Mouse (Mus musculus) liver, embryonic 12.5 days (tissue): ENCODE data around the gene Tvp23a. TPM values are rescaled to one million over a fixed set of nuclear protein-coding genes. Genes with fewer than 3 reads are reported as not detected.

Source experiments
- ATAC-seq: fragments of 200-750 bp; cut with Nextera tagmentation; 2 replicates; pipeline ENCODE4 v1.8.0; 2017; ENCODE audit warnings: moderate number of reproducible peaks, mild to moderate bottlenecking, moderate library complexity
- H3K27ac ChIP-seq: fragments of 300-500 bp; sonication (generic); 2 replicates; pipeline ENCODE4 v1.5.1; 2016; ENCODE audit warnings: mild to moderate bottlenecking
- H3K27me3 ChIP-seq: fragments of 300-500 bp; sonication (generic); replicated peaks from 2 replicates; pipeline ENCODE4 v1.6.1; 2016; ENCODE audit warnings: mild to moderate bottlenecking, moderate library complexity
- H3K36me3 ChIP-seq: fragments of 300-500 bp; sonication (generic); 2 replicates; pipeline ENCODE4 v1.6.1; 2016; ENCODE audit warnings: mild to moderate bottlenecking, moderate library complexity
- H3K4me1 ChIP-seq: fragments of 300-500 bp; sonication (generic); 2 replicates; pipeline ENCODE4 v1.6.1; 2016
- H3K4me2 ChIP-seq: fragments of 300-500 bp; sonication (generic); 2 replicates; pipeline ENCODE4 v1.6.1; 2016; ENCODE audit warnings: mild to moderate bottlenecking, moderate library complexity
- H3K4me3 ChIP-seq: fragments of 300-500 bp; sonication (generic); 2 replicates; pipeline ENCODE4 v1.5.1; 2016; ENCODE audit warnings: mild to moderate bottlenecking, moderate library complexity
- H3K9ac ChIP-seq: fragments of 300-500 bp; sonication (generic); 2 replicates; pipeline ENCODE4 v1.6.1; 2016; ENCODE audit warnings: mild to moderate bottlenecking, moderate library complexity
- H3K9me3 ChIP-seq: fragments of 300-500 bp; sonication (generic); replicated peaks from 2 replicates; pipeline ENCODE4 v1.6.1; 2016; ENCODE audit warnings: mild to moderate bottlenecking, moderate library complexity
- WGBS: fragments of 180-500 bp; shearing (Covaris S2); methylation state at CpG from one replicate; pipeline ENCODE4 v1.1.7; 2016; ENCODE audit not compliant: insufficient replicate concordance; 5-methylcytosine and 5-hydroxymethylcytosine counted together
- polyA plus RNA-seq: library from polyadenylated mRNA; unstranded; fragments of >200 nt; fragmentation: Nextera tagmentation; extraction: Ambion mirVana; gene quantifications from 2 replicates; pipeline ENCODE4 v1.2.1, GENCODE M21; 2016

The Tvp23a gene
- polyA plus RNA-seq, 1 experiment from 2014 or later = 1.7 TPM

DNA sequence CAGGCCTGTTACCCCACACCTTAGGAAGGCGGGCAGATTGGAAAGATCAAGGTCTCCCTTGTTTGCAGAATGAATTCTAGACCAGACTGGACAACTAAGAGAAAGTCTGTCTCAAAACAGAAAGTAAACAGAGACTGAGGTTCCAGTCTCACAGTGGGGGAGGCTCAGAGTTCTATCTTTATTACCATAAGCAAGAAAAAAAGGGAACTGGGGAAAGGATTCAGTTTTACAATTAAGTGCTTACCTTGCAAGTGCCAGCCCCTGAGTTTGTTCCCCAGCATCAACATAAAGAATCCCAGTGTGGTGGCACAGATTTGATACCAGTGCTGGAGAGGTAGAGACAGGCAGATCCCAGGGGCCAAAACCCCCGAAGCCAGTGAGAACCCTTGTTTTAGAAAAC, 28.8 kb upstream of the Tvp23a start:
- Histone ChIP-seq H3K27me3 (no peaks in the 10 kb centered on the region), H3K9ac (no peak overlapping the region), H3K4me1 (no peaks in the 10 kb centered on the region), H3K9me3 (no peaks in the 10 kb centered on the region), H3K4me3 (no peak overlapping the region), H3K4me2 (no peak overlapping the region), H3K27ac (no peak overlapping the region), H3K36me3 (no peaks in the 10 kb centered on the region)
- WGBS = 38% methylated on average over 2 of the region's 2 CpGs
- ATAC-seq = no peak

DNA sequence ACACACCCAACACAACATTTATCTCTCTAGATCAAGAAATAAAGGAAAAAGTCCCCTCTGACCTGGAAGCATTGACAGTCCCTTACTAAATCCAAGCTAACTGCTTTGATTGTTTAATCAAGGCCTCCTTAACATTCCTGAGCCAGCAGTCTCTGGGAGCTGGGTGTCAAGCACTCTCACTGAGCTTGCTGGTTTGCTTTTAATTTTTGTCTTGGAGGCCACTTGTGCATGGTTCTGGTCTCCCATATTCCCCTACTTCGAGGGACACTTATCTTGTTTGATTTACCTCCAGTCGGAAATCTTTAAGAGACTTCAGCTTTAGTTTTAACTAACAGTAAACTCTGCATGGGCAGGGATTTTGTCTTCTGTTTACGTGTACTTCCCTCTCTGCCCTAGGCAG, 27.8 kb upstream of the Tvp23a start:
- Histone ChIP-seq H3K9ac (no peak overlapping the region), H3K36me3 (no peaks in the 10 kb centered on the region), H3K27ac (no peak overlapping the region), H3K4me3 (no peak overlapping the region), H3K4me1 (no peaks in the 10 kb centered on the region), H3K27me3 (no peaks in the 10 kb centered on the region), H3K4me2 (no peak overlapping the region), H3K9me3 (no peaks in the 10 kb centered on the region)
- no peak for ATAC-seq
- WGBS = 54% methylated on average over 3 of the region's 3 CpGs

GRCm38 (mm10) chr16:10471950-10472349, 24.8 kb upstream of the Tvp23a start:
- no peaks in the 10 kb centered on the region for H3K27me3 ChIP-seq
- no peaks in the 10 kb centered on the region for H3K9me3 ChIP-seq
- H3K27ac ChIP-seq = no peak overlapping the region
- no peak overlapping the region for H3K9ac ChIP-seq
- no peak for ATAC-seq
- H3K4me1 ChIP-seq = no peaks in the 10 kb centered on the region
- H3K36me3 ChIP-seq = no peaks in the 10 kb centered on the region
- H3K4me2 ChIP-seq = no peak overlapping the region
- H3K4me3 ChIP-seq = no peak overlapping the region
- WGBS = 76% methylated on average over 3 of the region's 3 CpGs

- H3K36me3 ChIP-seq = no peaks in the 10 kb centered on the region
- H3K4me1 ChIP-seq = no peaks in the 10 kb centered on the region
- no peak overlapping the region for H3K4me3 ChIP-seq
- no peak overlapping the region for H3K9ac ChIP-seq
- H3K4me2 ChIP-seq = no peak overlapping the region
- 70% methylated on average over 1 of the region's 1 CpGs for WGBS
- no peak for ATAC-seq
- H3K27ac ChIP-seq = no peak overlapping the region
- H3K27me3 ChIP-seq = no peaks in the 10 kb centered on the region
- H3K9me3 ChIP-seq = no peaks in the 10 kb centered on the region
These were observed 21.0 kb upstream of the Tvp23a start for GRCm38 (mm10) chr16:10468201-10468600.

- Histone ChIP-seq H3K9ac (no peak overlapping the region), H3K9me3 (no peaks in the 10 kb centered on the region), H3K27me3 (no peaks in the 10 kb centered on the region), H3K4me1 (no peaks in the 10 kb centered on the region), H3K36me3 (no peaks in the 10 kb centered on the region), H3K27ac (no peak overlapping the region), H3K4me2 (no peak overlapping the region), H3K4me3 (no peak overlapping the region)
- WGBS = 34% methylated on average over 11 of the region's 11 CpGs
- ATAC-seq = no peak
These were observed 20.4 kb upstream of the Tvp23a start for GRCm38 (mm10) chr16:10467391-10468107.

DNA sequence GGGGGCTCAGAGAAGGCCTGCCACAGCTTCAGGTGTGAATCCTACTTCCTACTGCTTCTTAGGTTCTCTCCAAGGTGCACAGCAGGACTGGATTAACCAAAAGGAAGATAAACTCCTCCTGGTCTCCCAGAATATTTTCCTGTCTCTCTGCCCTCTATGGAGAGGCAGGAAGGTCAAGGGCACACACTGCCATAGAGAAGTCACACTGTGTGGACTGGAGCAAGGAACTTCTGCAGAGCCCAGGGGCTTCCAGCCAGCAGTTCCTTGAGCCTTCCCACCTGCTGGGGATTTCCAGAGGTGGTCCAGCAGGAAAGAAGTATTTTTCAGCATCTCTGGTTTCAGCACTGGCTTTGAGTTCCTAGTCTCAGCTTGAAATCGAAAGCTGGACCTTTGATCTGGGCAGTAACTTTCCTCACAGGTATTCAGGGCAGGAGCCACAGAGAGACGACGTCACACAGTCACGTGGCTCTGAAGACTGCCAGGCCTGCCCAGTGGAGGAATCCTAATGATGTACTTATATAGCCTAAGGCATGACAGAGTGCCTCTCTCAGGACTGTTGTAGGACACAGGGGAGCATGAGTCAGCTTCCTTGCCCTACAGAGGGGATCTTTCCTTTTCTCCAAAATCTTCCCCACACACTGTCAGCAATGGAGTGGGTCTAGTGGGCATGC, 18.0 kb upstream of the Tvp23a start:
- WGBS = 23% methylated on average over 4 of the region's 4 CpGs

DNA sequence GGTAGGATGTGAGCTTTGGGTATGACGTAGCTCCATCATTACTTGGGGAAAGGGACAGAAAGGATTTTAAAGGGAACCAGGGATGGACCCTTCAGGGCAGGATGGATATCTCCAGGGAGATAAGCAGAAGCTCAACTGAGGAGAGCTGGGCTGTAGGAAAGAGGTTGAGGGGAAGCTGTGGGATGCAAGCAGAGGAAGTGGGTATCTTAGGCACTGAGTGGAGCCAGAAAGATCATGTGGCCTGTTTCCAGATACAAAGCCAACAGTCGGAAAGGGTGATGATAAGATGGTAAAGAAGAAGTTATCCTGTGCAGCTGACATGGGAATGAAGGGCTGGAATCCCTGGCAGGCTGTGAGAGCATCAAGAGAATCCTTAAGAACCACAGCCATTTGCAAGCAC, 14.0 kb upstream of the Tvp23a start:
- WGBS = 26% methylated on average over 2 of the region's 2 CpGs
- no peak for ATAC-seq
- Histone ChIP-seq H3K36me3 (no peaks in the 10 kb centered on the region), H3K9me3 (no peaks in the 10 kb centered on the region), H3K9ac (no peak overlapping the region), H3K27me3 (no peaks in the 10 kb centered on the region), H3K4me3 (no peak overlapping the region), H3K4me1 (no peaks in the 10 kb centered on the region), H3K4me2 (no peak overlapping the region), H3K27ac (no peak overlapping the region)

More for the DNA sequence above, 18.0 kb upstream of the Tvp23a start:
- H3K27me3 ChIP-seq = no peaks in the 10 kb centered on the region
- H3K9ac ChIP-seq = no peak overlapping the region
- no peaks in the 10 kb centered on the region for H3K36me3 ChIP-seq
- H3K9me3 ChIP-seq = no peaks in the 10 kb centered on the region
- no peaks in the 10 kb centered on the region for H3K4me1 ChIP-seq
- ATAC-seq = no peak
- H3K27ac ChIP-seq = no peak overlapping the region
- H3K4me3 ChIP-seq = no peak overlapping the region
- no peak overlapping the region for H3K4me2 ChIP-seq

DNA sequence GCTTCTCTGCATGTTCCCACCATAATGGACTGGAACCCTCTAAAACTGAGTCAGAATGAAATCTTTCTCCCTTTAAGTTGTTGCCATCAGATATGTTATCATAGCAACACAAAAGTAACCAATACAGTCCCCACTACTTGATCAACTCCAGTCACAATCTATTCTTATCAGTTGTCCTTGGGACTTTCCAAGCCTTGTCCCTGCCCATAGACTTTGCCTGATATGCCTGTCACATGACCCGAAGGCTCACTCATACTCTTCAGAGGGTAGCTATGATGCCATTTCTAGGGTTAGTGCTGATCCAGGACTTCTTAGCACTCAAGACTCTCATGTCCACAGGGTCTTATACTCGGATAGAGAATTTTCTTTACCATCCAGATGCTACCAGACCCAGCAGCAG, 13.0 kb upstream of the Tvp23a start:
- no peak for ATAC-seq
- H3K4me1 ChIP-seq = no peaks in the 10 kb centered on the region
- no peaks in the 10 kb centered on the region for H3K27me3 ChIP-seq
- no peak overlapping the region for H3K9ac ChIP-seq
- H3K27ac ChIP-seq = no peak overlapping the region
- WGBS = 41% methylated on average over 2 of the region's 2 CpGs
- H3K36me3 ChIP-seq = no peaks in the 10 kb centered on the region
- no peak overlapping the region for H3K4me3 ChIP-seq
- H3K9me3 ChIP-seq = no peaks in the 10 kb centered on the region
- H3K4me2 ChIP-seq = no peak overlapping the region

DNA sequence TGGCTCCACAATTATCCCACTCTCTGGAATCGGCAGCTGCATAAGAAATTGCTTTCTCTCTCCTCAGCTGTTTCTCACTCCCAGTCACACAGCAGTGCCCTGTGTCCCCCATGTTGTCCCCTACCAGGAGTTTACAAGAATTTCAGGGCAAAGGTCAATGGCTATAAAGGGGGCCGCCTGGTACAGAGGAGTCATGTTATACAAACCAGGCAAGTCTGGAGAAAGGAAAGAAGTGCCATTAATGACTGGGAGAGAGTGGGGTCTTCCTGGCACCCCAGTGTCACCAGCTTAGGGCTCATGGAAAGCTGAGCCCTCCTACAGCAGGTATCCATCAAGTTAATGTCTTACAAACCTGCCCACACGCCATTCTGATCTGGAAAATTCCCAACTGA, 7.4 kb upstream of the Tvp23a start:
- Histone ChIP-seq H3K27ac (no peak overlapping the region), H3K9ac (no peak overlapping the region), H3K4me3 (no peak overlapping the region), H3K36me3 (no peaks in the 10 kb centered on the region), H3K4me1 (no peaks in the 10 kb centered on the region), H3K27me3 (no peaks in the 10 kb centered on the region), H3K9me3 (no peaks in the 10 kb centered on the region), H3K4me2 (no peak overlapping the region)
- no peak for ATAC-seq
- 43% methylated on average over 3 of the region's 3 CpGs for WGBS

GRCm38 (mm10) chr16:10453872-10454582, 6.9 kb upstream of the Tvp23a start:
- no peaks in the 10 kb centered on the region for H3K27me3 ChIP-seq
- no peaks in the 10 kb centered on the region for H3K4me1 ChIP-seq
- H3K4me2 ChIP-seq = no peak overlapping the region
- no peaks in the 10 kb centered on the region for H3K36me3 ChIP-seq
- no peaks in the 10 kb centered on the region for H3K9me3 ChIP-seq
- H3K9ac ChIP-seq = no peak overlapping the region
- H3K27ac ChIP-seq = no peak overlapping the region
- 62% methylated on average over 6 of the region's 6 CpGs for WGBS
- H3K4me3 ChIP-seq = no peak overlapping the region
- ATAC-seq = no peak

DNA sequence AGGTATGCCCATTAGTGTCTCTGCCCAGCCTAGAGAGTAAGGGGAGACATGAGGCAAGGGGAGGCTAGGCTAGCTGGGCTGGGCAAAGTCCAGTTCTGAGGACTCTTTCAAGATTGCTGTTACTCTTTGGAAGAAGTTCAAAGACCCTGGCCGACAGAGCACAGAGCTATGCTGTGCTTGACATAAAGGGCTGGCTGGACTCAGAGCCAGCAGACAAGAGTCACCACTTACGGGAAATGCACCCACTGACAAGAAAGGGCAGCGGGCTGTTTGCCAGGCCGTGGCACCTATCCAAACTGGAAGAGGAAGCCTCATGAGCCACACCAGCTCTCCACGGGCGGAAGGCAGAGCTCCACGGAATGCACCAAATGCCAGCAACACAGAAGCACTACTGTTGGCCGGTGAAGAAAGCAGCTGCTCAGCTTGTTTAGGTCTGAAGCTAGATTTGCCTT, 5.3 kb upstream of the Tvp23a start:
- no peaks in the 10 kb centered on the region for H3K9me3 ChIP-seq
- no peaks in the 10 kb centered on the region for H3K36me3 ChIP-seq
- H3K27ac ChIP-seq = no peak overlapping the region
- H3K9ac ChIP-seq = no peak overlapping the region
- H3K27me3 ChIP-seq = no peaks in the 10 kb centered on the region
- 64% methylated on average over 8 of the region's 8 CpGs for WGBS
- H3K4me3 ChIP-seq = no peak overlapping the region
- no peak for ATAC-seq
- H3K4me1 ChIP-seq = no peaks in the 10 kb centered on the region
- H3K4me2 ChIP-seq = no peak overlapping the region

GRCm38 (mm10) chr16:10451906-10452305, 4.7 kb upstream of the Tvp23a start:
- Histone ChIP-seq H3K4me3 (no peak overlapping the region), H3K27ac (no peak overlapping the region), H3K27me3 (no peaks in the 10 kb centered on the region), H3K4me2 (no peak overlapping the region), H3K36me3 (no peaks in the 10 kb centered on the region), H3K9ac (no peak overlapping the region), H3K4me1 (no peaks in the 10 kb centered on the region), H3K9me3 (no peaks in the 10 kb centered on the region)
- WGBS = 48% methylated on average over 2 of the region's 2 CpGs
- ATAC-seq = no peak
